Mouse (Mus musculus): ENCODE data around the gene Casp14. TPM values are rescaled to one million over a fixed set of nuclear protein-coding genes. Genes with fewer than 3 reads are reported as not detected.

Gene Casp14
- polyA plus RNA-seq, 1 experiment from 2014 or later: 0.17 TPM

Other genes with a start within 250 kb of the Casp14 start
- not detected in 2 replicates for gene Olfr1358, start 200.9 kb downstream of the Casp14 start, polyA plus RNA-seq (2014; fragmentation: Nextera tagmentation; extraction: Ambion mirVana)
- 24.6 and 29.2 TPM in 2 replicates for gene Ilvbl, start 143.9 kb downstream of the Casp14 start, polyA plus RNA-seq (2014; fragmentation: Nextera tagmentation; extraction: Ambion mirVana)
- 19.9 and 22.6 TPM in 2 replicates for gene Syde1, start 126.3 kb downstream of the Casp14 start, polyA plus RNA-seq (2014; fragmentation: Nextera tagmentation; extraction: Ambion mirVana)
- gene Olfr1357, start 100.2 kb downstream of the Casp14 start, polyA plus RNA-seq (2014; fragmentation: Nextera tagmentation; extraction: Ambion mirVana): not detected in 2 replicates
- gene Ccdc105, start 34.8 kb upstream of the Casp14 start, polyA plus RNA-seq (2014; fragmentation: Nextera tagmentation; extraction: Ambion mirVana): not detected in 2 replicates
- gene Slc1a6, start 62.2 kb upstream of the Casp14 start, polyA plus RNA-seq (2014; fragmentation: Nextera tagmentation; extraction: Ambion mirVana): 0.33 and 1.1 TPM in 2 replicates
- not detected in 2 replicates for gene Olfr1356, start 133.9 kb upstream of the Casp14 start, polyA plus RNA-seq (2014; fragmentation: Nextera tagmentation; extraction: Ambion mirVana)
- not detected in 2 replicates for gene Olfr1355, start 157.2 kb upstream of the Casp14 start, polyA plus RNA-seq (2014; fragmentation: Nextera tagmentation; extraction: Ambion mirVana)
- not detected in 2 replicates for gene Olfr1354, start 194.9 kb upstream of the Casp14 start, polyA plus RNA-seq (2014; fragmentation: Nextera tagmentation; extraction: Ambion mirVana)
- not detected in 2 replicates for gene Olfr8, start 232.3 kb upstream of the Casp14 start, polyA plus RNA-seq (2014; fragmentation: Nextera tagmentation; extraction: Ambion mirVana)
- not detected in 2 replicates for gene Olfr1353, start 245.0 kb upstream of the Casp14 start, polyA plus RNA-seq (2014; fragmentation: Nextera tagmentation; extraction: Ambion mirVana)

Measured in limb, embryonic 11.5 days (tissue).